Mouse (Mus musculus) intestine, postnatal 0 days (tissue): Measurements from ENCODE around the gene Gfap. TPM values are rescaled to one million over a fixed set of nuclear protein-coding genes. Genes with fewer than 3 reads are reported as not detected.

Source experiments
- ATAC-seq: fragments of 200-750 bp; cut with Nextera tagmentation; 2 replicates; pipeline ENCODE4 v1.8.0; 2017; ENCODE audit warnings: mild to moderate bottlenecking, moderate TSS enrichment, moderate library complexity
- H3K27ac ChIP-seq: fragments of 300-500 bp; sonication (generic); 2 replicates; pipeline ENCODE4 v1.5.1; 2014; ENCODE audit warnings: mild to moderate bottlenecking, low read depth, low read length, moderate library complexity
- H3K27me3 ChIP-seq: fragments of 300-500 bp; sonication (generic); replicated peaks from 2 replicates; pipeline ENCODE4 v1.6.1; 2014; ENCODE audit warnings: low read length, mixed read lengths; ENCODE audit not compliant: control insufficient read depth, insufficient read depth
- H3K36me3 ChIP-seq: fragments of 300-500 bp; sonication (generic); 2 replicates; pipeline ENCODE4 v1.6.1; 2014; ENCODE audit warnings: mild to moderate bottlenecking, moderate library complexity; ENCODE audit not compliant: control insufficient read depth, insufficient read depth
- H3K4me1 ChIP-seq: fragments of 300-500 bp; sonication (generic); replicated peaks from 2 replicates; pipeline ENCODE4 v1.6.1; 2014; ENCODE audit warnings: antibody characterized with exemption, low read length, mixed read lengths; ENCODE audit not compliant: control insufficient read depth, insufficient read depth
- H3K4me2 ChIP-seq: fragments of 300-500 bp; sonication (generic); replicated peaks from 2 replicates; pipeline ENCODE4 v1.6.1; 2014; ENCODE audit warnings: low read depth, mild to moderate bottlenecking, moderate library complexity
- H3K4me3 ChIP-seq: fragments of 300-500 bp; sonication (generic); 2 replicates; pipeline ENCODE4 v1.5.1; 2014; ENCODE audit warnings: low read depth, low read length
- H3K9ac ChIP-seq: fragments of 300-500 bp; sonication (generic); 2 replicates; pipeline ENCODE4 v1.6.1; 2014; ENCODE audit warnings: mild to moderate bottlenecking, low read depth, low read length
- H3K9me3 ChIP-seq: fragments of 300-500 bp; sonication (generic); 2 replicates; pipeline ENCODE4 v1.6.1; 2016; ENCODE audit warnings: mixed run types; ENCODE audit not compliant: control insufficient read depth
- CTCF ChIP-seq: sonication (generic); IDR thresholded peaks from 2 replicates; pipeline ENCODE4 v1.5.1; 2016; ENCODE audit warnings: low read depth, mild to moderate bottlenecking, control low read depth, antibody characterized with exemption, moderate library complexity
- WGBS: fragments of 180-500 bp; shearing (Covaris S2); extraction: QIAGEN DNeasy Blood & Tissue Kit; methylation state at CpG from one replicate; pipeline ENCODE4 v1.1.7; 2014; 5-methylcytosine and 5-hydroxymethylcytosine counted together
- polyA plus RNA-seq: library from polyadenylated mRNA; unstranded; fragments of >200 nt; fragmentation: Nextera tagmentation; extraction: Ambion mirVana; gene quantifications from 2 replicates; pipeline ENCODE4 v1.2.1, GENCODE M21; 2015

The Gfap gene
- polyA plus RNA-seq = 0.14 and 0.17 TPM in 2 replicates

- no peaks in the 10 kb centered on the region for H3K9me3 ChIP-seq
- H3K36me3 ChIP-seq = peaks cover 5% of the 10 kb centered on the region; the same call in 1 of the 2 replicates
- H3K4me2 ChIP-seq = peak within 1 kb of the TSS; percentile 35
- no peaks in the 10 kb centered on the region for H3K27me3 ChIP-seq
- WGBS = 11% methylated on average over 7 of the region's 7 CpGs
- no peak within 1 kb of the TSS for H3K27ac ChIP-seq
- 0 out of 2 replicates have a peak, but pooled peaks cover 2% of the 10 kb centered on the region for H3K4me1 ChIP-seq
- H3K4me3 ChIP-seq = no peak within 1 kb of the TSS
- ATAC-seq = peak; percentile 65
- TF ChIP-seq CTCF = peak; percentile 99
- H3K9ac ChIP-seq = no peak within 1 kb of the TSS
Measured at GRCm38 (mm10) chr11:102900763-102901162, at the start of gene Gfap. Gene Gfap, minus strand, starts transcription at chr11:102900912.

GRCm38 (mm10) chr11:102948043-102948961 lies 47.6 kb upstream of the Gfap start:
- 4% methylated on average over 51 of the region's 51 CpGs for WGBS
- Histone ChIP-seq H3K36me3 (no peaks in the 10 kb centered on the region), H3K4me3 (peak overlapping the region; percentile 49), H3K4me1 (peaks cover 14% of the 10 kb centered on the region; the same call in 1 of the 2 replicates), H3K9ac (peak overlapping the region; percentile 18; the same call in 1 of the 2 replicates), H3K27ac (no peak overlapping the region), H3K27me3 (peaks cover 77% of the 10 kb centered on the region), H3K4me2 (peak overlapping the region; percentile 76), H3K9me3 (no peaks in the 10 kb centered on the region)
- no peak for ATAC-seq
- no peak for TF ChIP-seq CTCF

GRCm38 (mm10) chr11:102946992-102947343 lies 46.3 kb upstream of the Gfap start:
- 16% methylated on average over 8 of the region's 8 CpGs for WGBS
- Histone ChIP-seq H3K4me3 (peak overlapping the region; percentile 31; the same call in 1 of the 2 replicates), H3K27ac (no peak overlapping the region), H3K9ac (no peak overlapping the region), H3K36me3 (no peaks in the 10 kb centered on the region), H3K4me1 (peaks cover 14% of the 10 kb centered on the region; the same call in 1 of the 2 replicates), H3K27me3 (peaks cover 84% of the 10 kb centered on the region), H3K4me2 (peak overlapping the region; percentile 65), H3K9me3 (no peaks in the 10 kb centered on the region)
- peak; percentile 46 for TF ChIP-seq CTCF
- no peak for ATAC-seq

- no peak within 1 kb of the TSS for H3K9ac ChIP-seq
- TF ChIP-seq CTCF = no peak
- WGBS = 1% methylated on average over 58 of the region's 87 CpGs
- peak within 1 kb of the TSS; percentile 31 for H3K4me3 ChIP-seq
- H3K27ac ChIP-seq = no peak within 1 kb of the TSS
- H3K4me2 ChIP-seq = peak within 1 kb of the TSS; percentile 65
- no peaks in the 10 kb centered on the region for H3K36me3 ChIP-seq
- peak; percentile 83 for ATAC-seq
- peaks cover 83% of the 10 kb centered on the region for H3K27me3 ChIP-seq
- peaks cover 14% of the 10 kb centered on the region; the same call in 1 of the 2 replicates for H3K4me1 ChIP-seq
- H3K9me3 ChIP-seq = no peaks in the 10 kb centered on the region
Measured at GRCm38 (mm10) chr11:102946265-102946991, 45.7 kb upstream of the Gfap start, which contains the start of gene C1ql1. Gene C1ql1, minus strand, starts transcription at chr11:102946688.

- TF ChIP-seq CTCF = no peak
- peak overlapping the region; percentile 65 for H3K4me2 ChIP-seq
- H3K27me3 ChIP-seq = peaks cover 78% of the 10 kb centered on the region
- peaks cover 14% of the 10 kb centered on the region; the same call in 1 of the 2 replicates for H3K4me1 ChIP-seq
- ATAC-seq = no peak
- no peak overlapping the region for H3K27ac ChIP-seq
- no peaks in the 10 kb centered on the region for H3K36me3 ChIP-seq
- peak overlapping the region; percentile 31 for H3K4me3 ChIP-seq
- no peaks in the 10 kb centered on the region for H3K9me3 ChIP-seq
- whole genome bisulfite sequencing = 4% methylated on average over 54 of the region's 54 CpGs
- no peak overlapping the region for H3K9ac ChIP-seq
Measured at GRCm38 (mm10) chr11:102945306-102946264, 44.9 kb upstream of the Gfap start.
